14 mouse cellular contexts compared by ENCODE assay signal in genomic region chr10:37447333-37448204, GRCm38 (mm10).
DNase-seq lines count a peak whose midpoint lies in the region; ATAC-seq lines count a peak whose summit lies in the region.
"Had no signal": no experiment of that assay in that cellular context is flagged by ENCODE, and none has a peak within 500 bp of the region (broad histone marks: within the 10 kb centered on the region; RNA-seq: fewer than 3 reads in every experiment).

No protein-coding gene starts in this region.

- ATAC-seq in lung, embryonic 16.5 days (ENCODE audit: low read depth), result peak; percentile 74
- ATAC-seq: forebrain, embryonic 15.5 days had no signal

- no peaks in the 10 kb centered on the region for H3K4me1 ChIP-seq in lung, embryonic 16.5 days (replicated peaks; ENCODE audit: control insufficient read depth, insufficient read depth, low read length)
- H3K4me1 ChIP-seq: embryonic facial prominence, embryonic 13.5 days; forebrain, embryonic 15.5 days; limb, embryonic 15.5 days; neural tube, embryonic 15.5 days had no signal

- H3K9ac ChIP-seq in lung, embryonic 16.5 days (ENCODE audit: low read length), result no peak overlapping the region
- H3K9ac ChIP-seq: embryonic facial prominence, embryonic 13.5 days; forebrain, embryonic 15.5 days; hindbrain, embryonic 14.5 days; limb, embryonic 15.5 days; neural tube, embryonic 15.5 days had no signal

- peak; percentile 16 for DNase-seq in adrenal gland, postnatal 14 days
- no peak for DNase-seq in adrenal gland, adult 18-20 months (ENCODE audit: low spot score in 2 of 2)
- no peak for DNase-seq in lung, postnatal 36 days
- peak; percentile 3 for DNase-seq in kidney, adult 18-20 months
- peak; percentile 15 to 28 for DNase-seq in kidney, postnatal 4 days
- no peak for DNase-seq in right cerebral cortex, postnatal 10 days (ENCODE audit: low spot score in 2 of 2)
- no peak for DNase-seq in layer of hippocampus, adult 18-20 months (ENCODE audit: low spot score in 2 of 2)
- DNase-seq: cerebellum, adult 9-11 months had no signal

- no peaks in the 10 kb centered on the region for H3K36me3 ChIP-seq in lung, embryonic 16.5 days (ENCODE audit: control insufficient read depth, insufficient read depth, low read length)
- H3K36me3 ChIP-seq: embryonic facial prominence, embryonic 13.5 days; forebrain, embryonic 15.5 days; limb, embryonic 15.5 days; neural tube, embryonic 15.5 days had no signal

- no peaks in the 10 kb centered on the region for H3K27me3 ChIP-seq in lung, embryonic 16.5 days (ENCODE audit: control insufficient read depth, insufficient read depth, low read depth, low read length)
- H3K27me3 ChIP-seq: embryonic facial prominence, embryonic 13.5 days; forebrain, embryonic 15.5 days; limb, embryonic 15.5 days; neural tube, embryonic 15.5 days had no signal

- H3K4me3 ChIP-seq in lung, embryonic 16.5 days (ENCODE audit: low read length), result no peak overlapping the region
- H3K4me3 ChIP-seq: embryonic facial prominence, embryonic 13.5 days; forebrain, embryonic 15.5 days; limb, embryonic 15.5 days; neural tube, embryonic 15.5 days had no signal

- no peaks in the 10 kb centered on the region for H3K9me3 ChIP-seq in lung, embryonic 16.5 days (ENCODE audit: control insufficient read depth, low read length)
- H3K9me3 ChIP-seq: embryonic facial prominence, embryonic 13.5 days; forebrain, embryonic 15.5 days; limb, embryonic 15.5 days; neural tube, embryonic 15.5 days had no signal

- 70% methylated on average over 4 of the region's 4 CpGs for WGBS in lung, embryonic 16.5 days

- 0 out of 2 replicates have a peak overlapping the region, but pooled peaks have one; percentile 25 for H3K27ac ChIP-seq in lung, embryonic 16.5 days (ENCODE audit: low read length)
- H3K27ac ChIP-seq: embryonic facial prominence, embryonic 13.5 days; forebrain, embryonic 15.5 days; hindbrain, embryonic 14.5 days; limb, embryonic 15.5 days; neural tube, embryonic 15.5 days had no signal

- H3K4me2 ChIP-seq in lung, embryonic 16.5 days (ENCODE audit: low read depth, low read length), result no peak overlapping the region
- H3K4me2 ChIP-seq: embryonic facial prominence, embryonic 13.5 days; forebrain, embryonic 15.5 days; hindbrain, embryonic 14.5 days; limb, embryonic 15.5 days; neural tube, embryonic 15.5 days had no signal

Comparison
In these comparisons a context has a peak if more than half of its experiments do, and no peak if none do; other contexts are left out.
1. DNase-seq: peak in adrenal gland, postnatal 14 days (single experiment), kidney, adult 18-20 months (single experiment) and kidney, postnatal 4 days (2 of 2); none in adrenal gland, adult 18-20 months (0 of 2), lung, postnatal 36 days (single experiment), right cerebral cortex, postnatal 10 days (0 of 2) and layer of hippocampus, adult 18-20 months (0 of 2).